Mouse (Mus musculus): Measurements from ENCODE around the gene Skap2. TPM values are rescaled to one million over a fixed set of nuclear protein-coding genes. Genes with fewer than 3 reads are reported as not detected.

Skap2 gene
- polyA plus RNA-seq, 1 experiment from 2014 or later: 22.4 TPM

DNA sequence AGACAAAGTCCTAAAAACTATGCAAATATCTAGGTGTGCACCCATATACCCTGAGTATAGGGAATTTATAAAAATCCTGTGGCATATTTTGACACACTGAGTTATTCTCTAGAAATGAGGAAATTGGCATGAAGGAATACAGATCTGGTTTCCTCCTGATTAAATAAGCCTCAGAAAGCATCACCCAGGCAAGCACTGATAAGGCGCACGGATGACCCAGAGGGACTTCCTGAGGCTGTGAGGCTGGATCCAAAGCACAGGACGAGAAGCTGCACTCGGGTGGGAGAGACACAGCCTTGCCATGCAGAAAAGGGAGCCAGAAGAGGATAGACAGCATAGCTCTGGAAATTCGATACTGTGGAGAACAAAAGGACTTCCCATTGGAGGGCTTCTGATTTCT lies 12.4 kb upstream of the Skap2 start:
- H3K4me3 ChIP-seq (replicated peaks): no peak overlapping the region
- no peak overlapping the region for H3K9ac ChIP-seq
- H3K4me1 ChIP-seq (replicated peaks): peaks cover 3% of the 10 kb centered on the region; the same call in 1 of the 2 replicates
- DNase-seq (no peak), ATAC-seq (ENCODE audit: low read depth) (no peak)
- H3K4me2 ChIP-seq: no peak overlapping the region
- H3K9me3 ChIP-seq (replicated peaks): no peaks in the 10 kb centered on the region
- H3K27me3 ChIP-seq: no peaks in the 10 kb centered on the region
- 7% methylated on average over 5 of the region's 5 CpGs for WGBS (ENCODE audit: insufficient replicate concordance)
- H3K27ac ChIP-seq: no peak overlapping the region
- H3K36me3 ChIP-seq: no peaks in the 10 kb centered on the region

DNA sequence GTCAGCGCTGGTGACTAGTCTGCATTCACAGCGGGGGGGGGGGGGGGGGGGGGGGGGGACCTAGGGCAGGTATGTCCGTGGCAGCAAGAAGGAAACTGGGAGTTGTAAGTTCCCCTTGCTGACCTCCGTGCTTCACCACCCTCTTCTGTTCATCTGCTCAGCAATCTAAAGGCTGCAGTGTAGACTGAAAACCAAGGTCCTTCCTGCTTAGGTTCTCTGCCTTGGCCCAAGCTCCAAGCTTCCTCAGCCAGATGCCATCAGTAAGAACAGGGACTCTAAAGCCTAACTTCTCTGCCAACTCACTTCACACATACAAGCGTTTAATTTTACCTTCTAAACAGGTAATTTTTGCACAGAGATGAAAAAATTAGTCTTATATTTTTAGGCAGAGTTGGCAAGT lies 10.0 kb upstream of the Skap2 start:
- ATAC-seq (ENCODE audit: low read depth): no peak
- H3K4me3 ChIP-seq (replicated peaks): no peak overlapping the region
- no peak for DNase-seq
- no peaks in the 10 kb centered on the region for H3K27me3 ChIP-seq
- H3K9ac ChIP-seq: no peak overlapping the region
- 10% methylated on average over 4 of the region's 5 CpGs for WGBS (ENCODE audit: insufficient replicate concordance)
- no peaks in the 10 kb centered on the region for H3K36me3 ChIP-seq
- H3K9me3 ChIP-seq (replicated peaks): no peaks in the 10 kb centered on the region
- no peak overlapping the region for H3K27ac ChIP-seq
- peaks cover 3% of the 10 kb centered on the region; the same call in 1 of the 2 replicates for H3K4me1 ChIP-seq (replicated peaks)
- H3K4me2 ChIP-seq: no peak overlapping the region

DNA sequence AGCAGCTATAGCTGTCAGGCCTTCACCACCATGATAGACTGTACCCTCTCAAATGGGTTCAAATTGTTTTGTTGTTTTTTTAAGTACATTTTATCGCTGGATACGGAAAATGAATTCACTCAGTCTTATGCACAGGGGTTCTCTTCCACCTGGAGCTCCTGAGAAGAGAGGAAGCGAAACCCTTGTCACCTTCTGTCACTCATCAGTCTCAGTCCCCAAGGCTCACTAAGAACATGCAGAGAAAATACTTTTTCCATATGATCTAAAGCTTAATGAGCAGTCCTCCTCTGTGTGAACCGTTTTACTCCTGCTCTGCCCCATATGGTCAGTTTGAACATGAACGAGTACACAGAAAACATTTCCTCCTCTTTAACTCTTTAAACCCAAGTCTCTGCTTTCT lies 7.9 kb upstream of the Skap2 start:
- Histone ChIP-seq H3K4me1 (replicated peaks) (peaks cover 3% of the 10 kb centered on the region; the same call in 1 of the 2 replicates), H3K36me3 (no peaks in the 10 kb centered on the region), H3K27ac (no peak overlapping the region), H3K4me2 (no peak overlapping the region), H3K4me3 (replicated peaks) (no peak overlapping the region), H3K9ac (no peak overlapping the region), H3K27me3 (no peaks in the 10 kb centered on the region), H3K9me3 (replicated peaks) (no peaks in the 10 kb centered on the region)
- 64% methylated on average over 5 of the region's 5 CpGs for WGBS (ENCODE audit: insufficient replicate concordance)
- ATAC-seq (ENCODE audit: low read depth): no peak
- no peak for DNase-seq

DNA sequence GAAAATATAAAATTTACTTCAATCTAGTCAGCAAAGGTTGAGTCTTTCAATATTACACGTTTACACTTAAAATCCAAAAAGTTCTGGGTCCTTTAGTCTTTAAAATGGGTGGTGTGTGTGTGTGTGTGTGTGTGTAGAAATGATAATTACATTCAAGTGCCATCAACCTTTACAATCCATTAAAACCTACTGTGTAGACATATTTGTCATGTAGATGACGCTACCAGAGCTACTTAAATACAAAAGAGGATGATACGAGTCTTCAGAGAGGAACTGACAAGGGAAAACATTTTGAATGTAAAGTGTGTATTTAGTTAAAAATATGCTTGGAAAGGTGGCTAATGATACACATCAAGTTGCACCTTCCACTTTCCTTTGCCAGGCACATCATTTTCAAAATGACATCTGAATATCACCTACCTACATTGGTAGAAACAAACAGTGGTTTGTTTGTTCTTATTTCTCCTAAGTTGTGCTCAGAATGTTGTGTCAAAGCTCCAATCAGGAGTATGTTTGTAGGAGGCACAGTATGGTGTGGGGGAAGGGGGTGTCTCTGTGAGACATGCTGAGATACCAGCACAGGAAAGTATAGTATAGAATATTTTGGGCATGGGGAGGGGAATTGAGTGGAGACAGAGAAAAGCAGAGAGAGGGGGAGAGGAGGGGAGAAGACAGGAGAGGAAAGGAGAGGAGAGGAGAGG lies 1.0 kb upstream of the Skap2 start:
- WGBS (ENCODE audit: insufficient replicate concordance): 20% methylated on average over 3 of the region's 3 CpGs
- ATAC-seq (ENCODE audit: low read depth): no peak
- no peak overlapping the region for H3K27ac ChIP-seq
- peaks cover 7% of the 10 kb centered on the region for H3K27me3 ChIP-seq
- no peak for DNase-seq
- peak overlapping the region; percentile 73 for H3K4me3 ChIP-seq (replicated peaks)
- H3K9me3 ChIP-seq (replicated peaks): no peaks in the 10 kb centered on the region
- peaks cover 12% of the 10 kb centered on the region for H3K4me1 ChIP-seq (replicated peaks)
- peak overlapping the region; percentile 42; the same call in 1 of the 2 replicates for H3K9ac ChIP-seq
- peak overlapping the region; percentile 87 for H3K4me2 ChIP-seq
- H3K36me3 ChIP-seq: no peaks in the 10 kb centered on the region

DNA sequence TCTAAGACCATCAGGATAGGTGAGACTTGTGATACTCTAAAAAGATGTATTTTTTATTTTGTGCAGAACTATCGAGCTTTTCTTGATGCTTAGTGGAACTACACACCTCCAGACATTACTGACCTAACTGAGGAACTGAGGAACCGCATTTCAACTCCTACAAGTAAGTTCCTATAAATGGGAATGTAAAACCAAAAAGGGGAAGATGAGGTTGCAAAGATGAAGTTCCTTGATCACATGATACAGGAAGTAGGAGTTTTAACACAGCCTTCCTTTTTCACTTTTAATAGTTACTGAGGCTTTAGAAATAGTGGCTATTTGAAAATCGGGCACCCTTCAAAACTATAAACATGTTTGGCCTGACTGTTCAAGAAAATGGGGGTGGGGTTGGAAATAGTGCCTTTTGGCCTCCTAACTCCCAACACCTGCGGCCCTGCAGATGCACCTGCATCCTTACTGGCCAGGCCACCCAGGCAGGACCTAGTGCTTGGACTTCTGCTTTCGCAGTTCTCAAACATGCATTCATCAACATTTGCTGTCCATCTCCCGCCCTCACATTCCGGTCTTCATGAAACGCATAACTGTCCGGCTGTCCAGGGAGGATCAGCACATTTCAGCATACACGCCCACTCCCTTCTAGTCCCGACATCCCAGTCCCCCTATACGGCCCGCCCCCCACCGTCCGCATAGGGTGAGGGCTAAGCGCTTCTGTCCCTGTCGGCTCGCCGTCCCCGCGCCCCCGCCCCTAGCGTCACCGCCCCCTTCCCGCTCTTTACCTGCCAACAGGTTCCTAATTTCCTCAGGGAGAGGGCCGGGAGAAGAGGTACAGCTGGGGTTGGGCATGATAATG lies 565 bp downstream of the Skap2 start:
- ATAC-seq (ENCODE audit: low read depth): peak; percentile 69
- H3K9ac ChIP-seq: peak overlapping the region; percentile 71
- peak overlapping the region; percentile 47 for H3K27ac ChIP-seq
- H3K27me3 ChIP-seq: peaks cover 23% of the 10 kb centered on the region
- H3K9me3 ChIP-seq (replicated peaks): no peaks in the 10 kb centered on the region
- H3K4me1 ChIP-seq (replicated peaks): peaks cover 14% of the 10 kb centered on the region
- no peak for DNase-seq
- no peaks in the 10 kb centered on the region for H3K36me3 ChIP-seq
- H3K4me3 ChIP-seq (replicated peaks): peak overlapping the region; percentile 73
- 2% methylated on average over 26 of the region's 26 CpGs for WGBS (ENCODE audit: insufficient replicate concordance)
- peak overlapping the region; percentile 87 for H3K4me2 ChIP-seq

DNA sequence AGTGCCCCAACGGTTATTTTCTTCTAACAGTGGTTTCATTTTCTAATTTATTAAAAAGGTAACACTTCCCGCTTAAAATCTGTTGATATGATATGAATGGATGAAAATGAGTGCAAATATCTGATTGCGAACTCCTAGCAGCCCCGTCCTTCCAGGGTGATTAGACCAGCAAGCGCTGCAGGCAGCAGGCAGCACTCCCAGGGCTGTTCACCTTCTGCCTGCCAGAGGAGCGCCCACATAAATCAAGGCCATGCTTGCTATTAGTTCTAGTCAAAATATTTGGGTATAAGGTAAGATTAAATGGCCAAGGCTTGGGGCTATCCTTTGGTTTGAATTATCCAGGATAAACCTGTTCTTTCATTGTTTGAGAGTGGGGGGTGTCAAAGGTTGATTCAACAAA lies 3.0 kb downstream of the Skap2 start:
- Histone ChIP-seq H3K4me2 (no peak overlapping the region), H3K27me3 (peaks cover 43% of the 10 kb centered on the region)

DNA sequence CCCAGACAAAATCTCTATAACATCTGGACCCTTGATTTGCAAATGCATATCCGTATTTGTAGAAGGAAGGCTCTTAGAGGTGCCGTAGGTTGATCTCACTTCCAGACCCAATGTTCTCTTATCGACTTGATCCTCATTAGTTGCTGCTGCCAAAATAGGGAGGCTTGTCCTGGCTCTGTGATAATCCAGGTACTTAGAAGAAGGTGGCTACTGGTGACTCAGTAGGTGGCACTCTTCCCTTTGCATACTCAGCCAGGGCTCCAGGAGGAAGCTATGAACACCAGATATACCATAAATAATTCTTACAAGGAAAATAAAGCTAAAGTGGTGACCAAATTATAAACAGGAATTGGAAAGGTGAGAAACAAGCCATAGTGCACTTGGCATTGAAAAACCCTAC lies 3.6 kb downstream of the Skap2 start:
- no peak overlapping the region for H3K4me3 ChIP-seq (replicated peaks)
- WGBS (ENCODE audit: insufficient replicate concordance): 50% methylated on average over 3 of the region's 3 CpGs
- H3K27me3 ChIP-seq: peaks cover 49% of the 10 kb centered on the region
- no peaks in the 10 kb centered on the region for H3K36me3 ChIP-seq
- H3K4me1 ChIP-seq (replicated peaks): peaks cover 19% of the 10 kb centered on the region
- H3K9ac ChIP-seq: no peak overlapping the region
- H3K27ac ChIP-seq: no peak overlapping the region
- no peak overlapping the region for H3K4me2 ChIP-seq
- DNase-seq (no peak), ATAC-seq (ENCODE audit: low read depth) (no peak)
- H3K9me3 ChIP-seq (replicated peaks): no peaks in the 10 kb centered on the region

More for the DNA sequence above, 3.0 kb downstream of the Skap2 start:
- no peak overlapping the region for H3K27ac ChIP-seq
- H3K9me3 ChIP-seq (replicated peaks): no peaks in the 10 kb centered on the region
- H3K4me1 ChIP-seq (replicated peaks): peaks cover 19% of the 10 kb centered on the region
- H3K9ac ChIP-seq: no peak overlapping the region
- 64% methylated on average over 6 of the region's 6 CpGs for WGBS (ENCODE audit: insufficient replicate concordance)
- H3K36me3 ChIP-seq: no peaks in the 10 kb centered on the region
- H3K4me3 ChIP-seq (replicated peaks): no peak overlapping the region
- DNase-seq (no peak), ATAC-seq (ENCODE audit: low read depth) (no peak)

DNA sequence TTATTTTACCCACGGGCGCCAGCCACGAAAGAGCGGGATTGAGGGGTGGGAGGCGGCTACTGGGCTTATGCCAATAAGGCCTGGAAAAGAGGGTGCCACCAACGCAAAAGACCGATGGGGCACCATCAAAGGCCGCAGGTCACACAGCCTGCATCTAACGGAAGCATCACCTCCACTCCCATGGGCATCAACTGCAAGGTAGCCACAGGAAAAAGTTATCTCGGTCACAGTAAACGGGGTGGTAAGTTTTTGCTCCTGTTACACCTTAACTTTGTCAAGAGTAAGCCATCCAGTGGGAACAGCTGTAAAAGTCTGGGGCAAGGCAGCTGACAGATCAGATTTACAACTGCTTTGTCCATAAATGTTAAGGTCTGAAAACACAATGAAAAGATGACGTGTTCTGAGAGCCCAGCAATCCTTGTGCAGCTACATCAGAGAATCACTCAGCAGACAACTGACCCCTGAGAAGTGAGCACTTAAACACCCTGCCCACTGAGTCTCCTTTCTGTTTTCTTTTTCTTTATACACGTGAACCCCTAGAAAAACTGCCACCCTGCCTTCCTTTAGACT lies 5.6 kb downstream of the Skap2 start:
- ATAC-seq (ENCODE audit: low read depth) (no peak), DNase-seq (no peak)
- H3K9ac ChIP-seq: 0 out of 2 replicates have a peak overlapping the region, but pooled peaks have one; percentile 44
- H3K4me1 ChIP-seq (replicated peaks): peaks cover 7% of the 10 kb centered on the region
- no peak overlapping the region for H3K27ac ChIP-seq
- 23% methylated on average over 13 of the region's 13 CpGs for WGBS (ENCODE audit: insufficient replicate concordance)
- no peaks in the 10 kb centered on the region for H3K36me3 ChIP-seq
- 0 out of 2 replicates have a peak overlapping the region, but pooled peaks have one; percentile 31 for H3K4me3 ChIP-seq (replicated peaks)
- H3K9me3 ChIP-seq (replicated peaks): no peaks in the 10 kb centered on the region
- peak overlapping the region; percentile 35 for H3K4me2 ChIP-seq
- peaks cover 52% of the 10 kb centered on the region for H3K27me3 ChIP-seq

DNA sequence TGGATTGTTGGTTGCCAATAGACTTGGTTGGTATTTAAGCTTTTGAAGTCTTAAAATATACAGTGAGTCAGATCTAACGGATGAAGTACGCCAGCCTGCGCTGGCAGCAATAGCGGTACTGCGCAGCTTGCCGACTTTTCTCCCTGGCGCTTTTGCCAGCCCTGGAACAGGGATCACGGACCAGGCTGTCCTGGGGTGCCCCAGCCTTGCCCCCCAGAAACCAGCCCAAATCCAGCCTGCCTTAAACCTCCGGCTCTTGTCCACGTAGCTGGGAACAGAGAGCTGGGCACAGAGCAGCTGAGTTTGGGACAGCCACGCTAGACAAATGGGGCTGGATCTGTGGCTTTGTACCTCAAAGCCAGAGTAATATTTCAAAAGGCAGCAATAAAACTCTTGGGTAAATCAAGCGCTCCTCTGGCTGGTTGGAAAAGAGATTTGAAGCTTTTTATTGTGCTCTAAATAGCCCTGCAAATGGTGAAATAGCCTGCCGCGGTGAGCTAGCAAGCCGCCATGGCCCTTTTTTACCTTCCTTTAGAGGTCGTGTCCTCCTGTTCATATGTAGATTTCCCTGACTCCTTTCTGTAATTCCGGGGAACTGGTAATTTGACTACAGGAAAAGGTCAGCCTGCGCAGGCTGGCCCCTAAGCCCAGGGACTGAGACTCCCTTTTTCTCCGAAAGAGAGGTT lies 6.2 kb downstream of the Skap2 start:
- peak overlapping the region; percentile 44; the same call in 1 of the 2 replicates for H3K9ac ChIP-seq
- H3K4me1 ChIP-seq (replicated peaks): peaks cover 7% of the 10 kb centered on the region
- no peaks in the 10 kb centered on the region for H3K36me3 ChIP-seq
- ATAC-seq (ENCODE audit: low read depth) (no peak), DNase-seq (no peak)
- no peaks in the 10 kb centered on the region for H3K9me3 ChIP-seq (replicated peaks)
- H3K4me2 ChIP-seq: peak overlapping the region; percentile 35
- peaks cover 52% of the 10 kb centered on the region for H3K27me3 ChIP-seq
- no peak overlapping the region for H3K27ac ChIP-seq
- 21% methylated on average over 19 of the region's 19 CpGs for WGBS (ENCODE audit: insufficient replicate concordance)
- H3K4me3 ChIP-seq (replicated peaks): peak overlapping the region; percentile 31

DNA sequence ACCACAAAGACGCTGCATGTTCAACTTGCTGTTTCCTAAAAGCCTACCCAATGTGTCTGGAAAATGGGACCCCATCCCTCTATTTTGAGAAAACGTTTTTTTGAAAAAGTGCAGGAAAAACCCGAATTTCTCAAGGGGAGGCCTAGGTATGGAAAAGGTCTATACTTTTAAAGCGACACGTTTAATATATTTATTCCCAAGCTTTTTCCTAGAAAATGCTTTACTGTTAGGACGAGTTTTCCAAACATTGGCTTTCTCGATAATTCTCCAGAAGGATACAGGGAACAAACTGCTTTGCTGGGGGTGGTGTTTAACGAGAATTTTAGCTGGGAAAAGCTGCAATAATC lies 6.8 kb downstream of the Skap2 start:
- no peak for DNase-seq
- Histone ChIP-seq H3K4me1 (replicated peaks) (peaks cover 7% of the 10 kb centered on the region), H3K9ac (no peak overlapping the region), H3K4me3 (replicated peaks) (0 out of 2 replicates have a peak overlapping the region, but pooled peaks have one; percentile 31), H3K4me2 (peak overlapping the region; percentile 35), H3K9me3 (replicated peaks) (no peaks in the 10 kb centered on the region), H3K36me3 (no peaks in the 10 kb centered on the region), H3K27me3 (peaks cover 52% of the 10 kb centered on the region), H3K27ac (no peak overlapping the region)
- 23% methylated on average over 8 of the region's 8 CpGs for WGBS (ENCODE audit: insufficient replicate concordance)
- no peak for ATAC-seq (ENCODE audit: low read depth)

DNA sequence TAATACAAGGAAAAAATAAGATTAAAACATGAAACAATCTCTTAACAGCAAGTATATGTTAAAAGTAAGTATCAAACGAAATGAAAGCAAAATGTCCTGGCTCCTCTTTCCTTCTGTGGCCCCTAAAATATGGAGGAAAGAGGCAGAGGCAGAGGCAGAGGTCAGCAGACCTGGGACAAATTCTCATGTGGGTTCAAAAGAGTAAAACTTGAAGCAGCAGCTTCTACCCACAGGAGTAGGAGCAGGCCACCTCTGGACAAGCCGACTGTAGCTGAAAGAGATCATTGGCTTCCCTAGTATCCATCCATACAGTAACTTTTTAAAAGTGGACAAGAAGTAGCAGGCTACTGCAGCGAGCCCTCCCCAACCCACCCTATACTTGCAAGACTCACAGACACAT lies 7.4 kb downstream of the Skap2 start:
- Histone ChIP-seq H3K36me3 (no peaks in the 10 kb centered on the region), H3K4me2 (no peak overlapping the region), H3K27ac (no peak overlapping the region), H3K9me3 (replicated peaks) (no peaks in the 10 kb centered on the region), H3K4me1 (replicated peaks) (peaks cover 7% of the 10 kb centered on the region), H3K4me3 (replicated peaks) (no peak overlapping the region), H3K9ac (no peak overlapping the region), H3K27me3 (peaks cover 52% of the 10 kb centered on the region)
- no peak for DNase-seq
- ATAC-seq (ENCODE audit: low read depth): no peak
- 30% methylated on average over 3 of the region's 3 CpGs for WGBS (ENCODE audit: insufficient replicate concordance)
